Mouse (Mus musculus): ENCODE results near the gene Asic2. TPM values are rescaled to one million over a fixed set of nuclear protein-coding genes. Genes with fewer than 3 reads are reported as not detected.

Asic2 gene
- total and polyA plus RNA-seq, 3 experiments, result not detected

- Histone ChIP-seq H3K36me3 (ENCODE audit: control insufficient read depth in 1 of 2, insufficient read depth in 2 of 2, low read length in 2 of 2) (no peaks in the 10 kb centered on the region), H3K4me1 (ENCODE audit: control insufficient read depth in 1 of 2, insufficient read depth in 2 of 2, low read length in 2 of 2) (no peaks in the 10 kb centered on the region), H3K79me2 (ENCODE audit: control insufficient read depth, insufficient read depth, low read length, poor library complexity) (no peaks in the 10 kb centered on the region), H3K9ac (ENCODE audit: control insufficient read depth, low read depth, low read length, poor library complexity, severe bottlenecking) (no peak overlapping the region), H3K27ac (ENCODE audit: control insufficient read depth, low read depth, low read length) (no peak overlapping the region), H3K4me3 (ENCODE audit: control insufficient read depth in 1 of 2, insufficient read depth in 1 of 2, low read depth in 2 of 2, low read length in 2 of 2) (no peak overlapping the region), H3K9me3 (replicated peaks; ENCODE audit: insufficient read depth, low read length) (no peaks in the 10 kb centered on the region), H3K27me3 (ENCODE audit: control insufficient read depth in 1 of 2, insufficient read depth in 2 of 2, low read length in 2 of 2) (no peaks in the 10 kb centered on the region)
- TF ChIP-seq CHD2 (IDR thresholded peaks at IDR 0.05; ENCODE audit: low read length), result no peak
- no peak for TF ChIP-seq MAZ (IDR thresholded peaks at IDR 0.05; ENCODE audit: low read depth, low read length)
- no peak for TF ChIP-seq MYB (IDR thresholded peaks at IDR 0.05; ENCODE audit: low read depth, low read length)
- TF ChIP-seq ETS1 (IDR thresholded peaks at IDR 0.05; ENCODE audit: low read depth, low read length), result no peak
- TF ChIP-seq KAT2A (conservative IDR thresholded peaks at IDR 0.05; ENCODE audit: low read depth, low read length), result no peak
- TF ChIP-seq HCFC1 (IDR thresholded peaks at IDR 0.05; ENCODE audit: low read depth, low read length), result no peak
- TF ChIP-seq ZNF384 (IDR thresholded peaks at IDR 0.05; ENCODE audit: low read depth, low read length), result no peak
- TF ChIP-seq POLR2AphosphoS5 (IDR thresholded peaks at IDR 0.05; ENCODE audit: borderline replicate concordance, low read depth, low read length), result no peak
- TF ChIP-seq BHLHE40 (IDR thresholded peaks at IDR 0.05; ENCODE audit: borderline replicate concordance, low read depth, low read length), result no peak
- TF ChIP-seq USF2 (IDR thresholded peaks at IDR 0.05; ENCODE audit: borderline replicate concordance in 1 of 2, insufficient read depth in 1 of 2, low read depth in 1 of 2, low read length in 2 of 2), result no peak
- TF ChIP-seq SMC3 (IDR thresholded peaks at IDR 0.05; ENCODE audit: low read depth, low read length), result no peak
- TF ChIP-seq ELF1 (IDR thresholded peaks at IDR 0.05; ENCODE audit: low read depth, low read length), result no peak
- TF ChIP-seq NELFE (IDR thresholded peaks at IDR 0.05; ENCODE audit: low read depth, low read length), result no peak
- no peak for TF ChIP-seq MAFK (IDR thresholded peaks at IDR 0.05; ENCODE audit: borderline replicate concordance, low read depth, low read length)
- no peak for TF ChIP-seq POLR2A (IDR thresholded peaks at IDR 0.05; ENCODE audit: control insufficient read depth in 1 of 2, insufficient read depth in 1 of 2, low read depth in 1 of 2, low read length in 2 of 2, poor library complexity in 1 of 2)
- no peak for TF ChIP-seq UBTF (IDR thresholded peaks at IDR 0.05; ENCODE audit: borderline replicate concordance, insufficient read depth, low read depth, low read length)
- DNase-seq (ENCODE audit: low read depth, low spot score), result no peak
Observed at GRCm38 (mm10) chr11:80912721-80913120, 1055.5 kb downstream of the Asic2 start.

- H3K36me3 ChIP-seq (ENCODE audit: control insufficient read depth in 1 of 2, insufficient read depth in 2 of 2, low read length in 2 of 2), result no peaks in the 10 kb centered on the region
Observed at GRCm38 (mm10) chr11:80907820-80908219, 1060.4 kb downstream of the Asic2 start.

More at GRCm38 (mm10) chr11:80907820-80908219, 1060.4 kb downstream of the Asic2 start:
- DNase-seq (ENCODE audit: low read depth, low spot score), result no peak
- Histone ChIP-seq H3K27me3 (ENCODE audit: control insufficient read depth in 1 of 2, insufficient read depth in 2 of 2, low read length in 2 of 2) (no peaks in the 10 kb centered on the region; a peak in 1 of 4 replicates), H3K27ac (ENCODE audit: control insufficient read depth, low read depth, low read length) (no peak overlapping the region), H3K9me3 (replicated peaks; ENCODE audit: insufficient read depth, low read length) (no peaks in the 10 kb centered on the region), H3K9ac (ENCODE audit: control insufficient read depth, low read depth, low read length, poor library complexity, severe bottlenecking) (no peak overlapping the region), H3K4me3 (ENCODE audit: control insufficient read depth in 1 of 2, insufficient read depth in 1 of 2, low read depth in 2 of 2, low read length in 2 of 2) (no peak overlapping the region), H3K4me1 (ENCODE audit: control insufficient read depth in 1 of 2, insufficient read depth in 2 of 2, low read length in 2 of 2) (no peaks in the 10 kb centered on the region), H3K79me2 (ENCODE audit: control insufficient read depth, insufficient read depth, low read length, poor library complexity) (no peaks in the 10 kb centered on the region)
- no peak for TF ChIP-seq UBTF (IDR thresholded peaks at IDR 0.05; ENCODE audit: borderline replicate concordance, insufficient read depth, low read depth, low read length)
- no peak for TF ChIP-seq MXI1 (IDR thresholded peaks at IDR 0.05; ENCODE audit: low read depth, low read length)
- no peak for TF ChIP-seq NELFE (IDR thresholded peaks at IDR 0.05; ENCODE audit: low read depth, low read length)
- TF ChIP-seq KAT2A (conservative IDR thresholded peaks at IDR 0.05; ENCODE audit: low read depth, low read length), result no peak
- no peak for TF ChIP-seq SMC3 (IDR thresholded peaks at IDR 0.05; ENCODE audit: low read depth, low read length)
- no peak for TF ChIP-seq ETS1 (IDR thresholded peaks at IDR 0.05; ENCODE audit: low read depth, low read length)
- no peak for TF ChIP-seq GABPA (IDR thresholded peaks at IDR 0.05; ENCODE audit: low read depth, low read length)
- no peak for TF ChIP-seq POLR2AphosphoS5 (IDR thresholded peaks at IDR 0.05; ENCODE audit: borderline replicate concordance, low read depth, low read length)
- no peak for TF ChIP-seq POLR2A (IDR thresholded peaks at IDR 0.05; ENCODE audit: control insufficient read depth in 1 of 2, insufficient read depth in 1 of 2, low read depth in 1 of 2, low read length in 2 of 2, poor library complexity in 1 of 2)
- no peak for TF ChIP-seq MAZ (IDR thresholded peaks at IDR 0.05; ENCODE audit: low read depth, low read length)
- no peak for TF ChIP-seq RAD21 (IDR thresholded peaks at IDR 0.05; ENCODE audit: low read depth, low read length)
- no peak for TF ChIP-seq ELF1 (IDR thresholded peaks at IDR 0.05; ENCODE audit: low read depth, low read length)
- no peak for TF ChIP-seq BHLHE40 (IDR thresholded peaks at IDR 0.05; ENCODE audit: borderline replicate concordance, low read depth, low read length)
